Mouse (Mus musculus): ENCODE results near the gene Fbxl7. TPM values are rescaled to one million over a fixed set of nuclear protein-coding genes. Genes with fewer than 3 reads are reported as not detected.

Gene Fbxl7
- polyA plus RNA-seq, 1 experiment from 2014 or later, result 24.1 TPM

GRCm38 (mm10) chr15:26703156-26703840, 192.1 kb downstream of the Fbxl7 start:
- H3K9me3 ChIP-seq (ENCODE audit: control insufficient read depth, low read length), result no peaks in the 10 kb centered on the region
- no peaks in the 10 kb centered on the region for H3K27me3 ChIP-seq (ENCODE audit: control insufficient read depth, insufficient read depth, low read length)
- H3K4me3 ChIP-seq (ENCODE audit: low read length), result no peak overlapping the region
- H3K4me2 ChIP-seq (replicated peaks; ENCODE audit: low read depth, low read length), result no peak overlapping the region
- H3K36me3 ChIP-seq (ENCODE audit: control insufficient read depth, insufficient read depth, low read length), result no peaks in the 10 kb centered on the region
- ATAC-seq (ENCODE audit: low FRiP score, low TSS enrichment), result no peak
- H3K9ac ChIP-seq (ENCODE audit: low read depth, low read length), result no peak overlapping the region
- 87% methylated on average over 6 of the region's 6 CpGs for WGBS
- no peaks in the 10 kb centered on the region for H3K4me1 ChIP-seq (ENCODE audit: control insufficient read depth, insufficient read depth, low read length)
- no peak overlapping the region for H3K27ac ChIP-seq (ENCODE audit: low read depth, low read length)

GRCm38 (mm10) chr15:26701949-26702675, 193.3 kb downstream of the Fbxl7 start:
- Histone ChIP-seq H3K27me3 (ENCODE audit: control insufficient read depth, insufficient read depth, low read length) (no peaks in the 10 kb centered on the region), H3K4me1 (ENCODE audit: control insufficient read depth, insufficient read depth, low read length) (no peaks in the 10 kb centered on the region), H3K9me3 (ENCODE audit: control insufficient read depth, low read length) (no peaks in the 10 kb centered on the region), H3K9ac (ENCODE audit: low read depth, low read length) (no peak overlapping the region), H3K27ac (ENCODE audit: low read depth, low read length) (no peak overlapping the region), H3K4me3 (ENCODE audit: low read length) (no peak overlapping the region), H3K36me3 (ENCODE audit: control insufficient read depth, insufficient read depth, low read length) (no peaks in the 10 kb centered on the region), H3K4me2 (replicated peaks; ENCODE audit: low read depth, low read length) (no peak overlapping the region)
- no peak for ATAC-seq (ENCODE audit: low FRiP score, low TSS enrichment)
- WGBS, result 68% methylated on average over 5 of the region's 5 CpGs

- Histone ChIP-seq H3K4me3 (ENCODE audit: low read length) (no peak overlapping the region), H3K9me3 (ENCODE audit: control insufficient read depth, low read length) (no peaks in the 10 kb centered on the region), H3K27ac (ENCODE audit: low read depth, low read length) (no peak overlapping the region), H3K27me3 (ENCODE audit: control insufficient read depth, insufficient read depth, low read length) (no peaks in the 10 kb centered on the region), H3K9ac (ENCODE audit: low read depth, low read length) (no peak overlapping the region), H3K36me3 (ENCODE audit: control insufficient read depth, insufficient read depth, low read length) (no peaks in the 10 kb centered on the region), H3K4me1 (ENCODE audit: control insufficient read depth, insufficient read depth, low read length) (no peaks in the 10 kb centered on the region), H3K4me2 (replicated peaks; ENCODE audit: low read depth, low read length) (no peak overlapping the region)
- 69% methylated on average over 3 of the region's 3 CpGs for WGBS
- ATAC-seq (ENCODE audit: low FRiP score, low TSS enrichment), result no peak
These were observed 202.3 kb downstream of the Fbxl7 start for GRCm38 (mm10) chr15:26693075-26693474.

GRCm38 (mm10) chr15:26688472-26689104, 206.8 kb downstream of the Fbxl7 start:
- no peaks in the 10 kb centered on the region for H3K4me1 ChIP-seq (ENCODE audit: control insufficient read depth, insufficient read depth, low read length)
- ATAC-seq (ENCODE audit: low FRiP score, low TSS enrichment), result no peak
- H3K9me3 ChIP-seq (ENCODE audit: control insufficient read depth, low read length), result no peaks in the 10 kb centered on the region
- no peak overlapping the region for H3K4me3 ChIP-seq (ENCODE audit: low read length)
- no peaks in the 10 kb centered on the region for H3K27me3 ChIP-seq (ENCODE audit: control insufficient read depth, insufficient read depth, low read length)
- H3K36me3 ChIP-seq (ENCODE audit: control insufficient read depth, insufficient read depth, low read length), result no peaks in the 10 kb centered on the region
- no peak overlapping the region for H3K4me2 ChIP-seq (replicated peaks; ENCODE audit: low read depth, low read length)
- no peak overlapping the region for H3K9ac ChIP-seq (ENCODE audit: low read depth, low read length)
- no peak overlapping the region for H3K27ac ChIP-seq (ENCODE audit: low read depth, low read length)
- 56% methylated on average over 10 of the region's 10 CpGs for WGBS

GRCm38 (mm10) chr15:26687729-26688128, 207.7 kb downstream of the Fbxl7 start:
- Histone ChIP-seq H3K9ac (ENCODE audit: low read depth, low read length) (no peak overlapping the region), H3K9me3 (ENCODE audit: control insufficient read depth, low read length) (no peaks in the 10 kb centered on the region), H3K36me3 (ENCODE audit: control insufficient read depth, insufficient read depth, low read length) (no peaks in the 10 kb centered on the region), H3K4me1 (ENCODE audit: control insufficient read depth, insufficient read depth, low read length) (no peaks in the 10 kb centered on the region), H3K4me3 (ENCODE audit: low read length) (no peak overlapping the region), H3K4me2 (replicated peaks; ENCODE audit: low read depth, low read length) (no peak overlapping the region), H3K27ac (ENCODE audit: low read depth, low read length) (no peak overlapping the region), H3K27me3 (ENCODE audit: control insufficient read depth, insufficient read depth, low read length) (no peaks in the 10 kb centered on the region)
- no peak for ATAC-seq (ENCODE audit: low FRiP score, low TSS enrichment)
- WGBS, result 65% methylated on average over 7 of the region's 7 CpGs

- ATAC-seq (ENCODE audit: low FRiP score, low TSS enrichment), result no peak
- WGBS, result 78% methylated on average over 9 of the region's 9 CpGs
- H3K27ac ChIP-seq (ENCODE audit: low read depth, low read length), result no peak overlapping the region
- no peaks in the 10 kb centered on the region for H3K4me1 ChIP-seq (ENCODE audit: control insufficient read depth, insufficient read depth, low read length)
- H3K4me2 ChIP-seq (replicated peaks; ENCODE audit: low read depth, low read length), result no peak overlapping the region
- H3K9me3 ChIP-seq (ENCODE audit: control insufficient read depth, low read length), result no peaks in the 10 kb centered on the region
- H3K4me3 ChIP-seq (ENCODE audit: low read length), result no peak overlapping the region
- no peak overlapping the region for H3K9ac ChIP-seq (ENCODE audit: low read depth, low read length)
- H3K36me3 ChIP-seq (ENCODE audit: control insufficient read depth, insufficient read depth, low read length), result no peaks in the 10 kb centered on the region
- H3K27me3 ChIP-seq (ENCODE audit: control insufficient read depth, insufficient read depth, low read length), result no peaks in the 10 kb centered on the region
These were observed 213.1 kb downstream of the Fbxl7 start for GRCm38 (mm10) chr15:26682279-26682678.

GRCm38 (mm10) chr15:26673239-26673859, 222.0 kb downstream of the Fbxl7 start:
- no peak overlapping the region for H3K27ac ChIP-seq (ENCODE audit: low read depth, low read length)
- H3K4me3 ChIP-seq (ENCODE audit: low read length), result no peak overlapping the region
- no peaks in the 10 kb centered on the region for H3K27me3 ChIP-seq (ENCODE audit: control insufficient read depth, insufficient read depth, low read length)
- H3K9ac ChIP-seq (ENCODE audit: low read depth, low read length), result no peak overlapping the region
- 66% methylated on average over 5 of the region's 5 CpGs for WGBS
- H3K36me3 ChIP-seq (ENCODE audit: control insufficient read depth, insufficient read depth, low read length), result no peaks in the 10 kb centered on the region
- no peaks in the 10 kb centered on the region for H3K9me3 ChIP-seq (ENCODE audit: control insufficient read depth, low read length)
- H3K4me2 ChIP-seq (replicated peaks; ENCODE audit: low read depth, low read length), result no peak overlapping the region
- ATAC-seq (ENCODE audit: low FRiP score, low TSS enrichment), result no peak
- H3K4me1 ChIP-seq (ENCODE audit: control insufficient read depth, insufficient read depth, low read length), result no peaks in the 10 kb centered on the region

GRCm38 (mm10) chr15:26654988-26655387, 240.4 kb downstream of the Fbxl7 start:
- Histone ChIP-seq H3K36me3 (ENCODE audit: control insufficient read depth, insufficient read depth, low read length) (no peaks in the 10 kb centered on the region), H3K27me3 (ENCODE audit: control insufficient read depth, insufficient read depth, low read length) (no peaks in the 10 kb centered on the region), H3K27ac (ENCODE audit: low read depth, low read length) (no peak overlapping the region), H3K4me2 (replicated peaks; ENCODE audit: low read depth, low read length) (no peak overlapping the region), H3K4me3 (ENCODE audit: low read length) (no peak overlapping the region), H3K9me3 (ENCODE audit: control insufficient read depth, low read length) (no peaks in the 10 kb centered on the region), H3K9ac (ENCODE audit: low read depth, low read length) (no peak overlapping the region), H3K4me1 (ENCODE audit: control insufficient read depth, insufficient read depth, low read length) (no peaks in the 10 kb centered on the region)
- 87% methylated on average over 8 of the region's 8 CpGs for WGBS
- ATAC-seq (ENCODE audit: low FRiP score, low TSS enrichment), result no peak

GRCm38 (mm10) chr15:26642563-26642962, 252.8 kb downstream of the Fbxl7 start:
- Histone ChIP-seq H3K4me1 (ENCODE audit: control insufficient read depth, insufficient read depth, low read length) (no peaks in the 10 kb centered on the region), H3K4me3 (ENCODE audit: low read length) (no peak overlapping the region), H3K9ac (ENCODE audit: low read depth, low read length) (no peak overlapping the region), H3K9me3 (ENCODE audit: control insufficient read depth, low read length) (no peaks in the 10 kb centered on the region), H3K27ac (ENCODE audit: low read depth, low read length) (no peak overlapping the region), H3K36me3 (ENCODE audit: control insufficient read depth, insufficient read depth, low read length) (no peaks in the 10 kb centered on the region), H3K4me2 (replicated peaks; ENCODE audit: low read depth, low read length) (no peak overlapping the region), H3K27me3 (ENCODE audit: control insufficient read depth, insufficient read depth, low read length) (no peaks in the 10 kb centered on the region)
- no peak for ATAC-seq (ENCODE audit: low FRiP score, low TSS enrichment)
- WGBS, result 93% methylated on average over 4 of the region's 4 CpGs

All from kidney, embryonic 14.5 days (tissue).